Mouse (Mus musculus) spleen, postnatal 10 days (tissue): ENCODE measurements around the gene Gm11114.

ENCODE experiments used
- DNase-seq, 2 experiments: peaks; one replicate each; pipeline ENCODE4 v3.0.0; 2021 to 2022; ENCODE audit warnings: low spot score in 2 of 2

The Gm11114 gene

GRCm38 (mm10) chr9:85312473-85312872 is at the start of gene Gm11114:
TSS of gene Gm11114 (plus strand) at chr9:85312773.
- DNase-seq, result no peak

GRCm38 (mm10) chr9:85266847-85267246 is 45.7 kb upstream of the Gm11114 start:
- no peak for DNase-seq

- DNase-seq, result no peak
These were observed 38.5 kb upstream of the Gm11114 start for GRCm38 (mm10) chr9:85274114-85274513.

- DNase-seq, result no peak
These were observed 9.7 kb upstream of the Gm11114 start for GRCm38 (mm10) chr9:85302849-85303248.

DNA sequence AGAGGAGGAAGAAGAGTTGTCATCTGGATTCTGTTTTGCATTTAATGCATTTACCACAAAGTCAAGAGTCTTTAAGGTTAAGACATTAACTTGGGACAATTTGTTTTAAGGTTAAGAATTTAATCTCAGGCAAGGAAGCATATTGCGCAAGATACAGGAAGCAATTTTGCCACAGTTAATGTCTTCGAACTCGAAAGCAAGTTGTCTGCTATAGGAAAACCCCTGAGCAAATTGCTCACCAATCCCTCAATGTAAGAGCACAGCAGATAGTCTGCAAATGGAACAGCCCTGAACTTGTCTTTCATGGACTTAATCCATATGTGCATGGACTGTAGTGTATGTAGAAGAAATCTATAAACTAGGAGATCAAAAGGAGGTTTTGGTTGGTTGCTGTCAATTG is 9.2 kb upstream of the Gm11114 start:
- DNase-seq, result no peak

- DNase-seq, result no peak
These were observed 3.5 kb downstream of the Gm11114 start for GRCm38 (mm10) chr9:85316122-85316521.

DNA sequence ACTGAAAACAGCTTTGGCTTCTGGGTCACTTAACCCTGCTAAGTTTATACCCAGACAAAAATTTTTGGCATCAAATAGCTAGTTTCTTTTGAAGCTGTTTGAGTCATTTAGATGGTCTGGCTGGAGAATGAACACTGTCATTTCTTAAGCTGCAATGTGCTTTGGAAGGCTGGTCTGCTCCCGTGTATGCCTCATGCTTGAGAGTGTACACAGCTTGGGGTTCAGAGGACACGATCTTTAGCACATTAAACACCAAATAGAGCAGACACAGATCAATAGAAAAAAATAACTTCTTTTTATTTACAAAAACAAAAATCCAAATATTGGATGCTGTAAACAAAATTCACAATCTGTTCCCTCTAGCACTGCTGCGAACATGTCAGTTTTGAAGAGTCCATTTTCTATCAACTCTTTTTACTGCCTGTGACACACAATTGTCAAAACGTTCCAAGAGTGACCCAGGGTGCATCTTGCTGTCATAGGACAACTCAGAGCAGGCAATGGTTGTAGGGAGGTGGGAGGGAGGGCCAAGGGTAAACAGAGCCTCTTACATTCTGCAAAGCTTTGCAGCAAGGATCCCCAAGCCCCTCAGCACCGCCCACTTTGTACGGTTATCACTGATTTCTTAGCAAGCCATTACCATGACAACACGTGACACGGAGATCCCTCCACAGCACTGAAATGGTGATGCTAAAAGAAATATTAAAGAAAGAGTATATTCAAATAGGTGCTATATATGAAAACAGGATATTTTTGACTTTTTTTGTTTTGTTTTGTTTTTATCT is 7.8 kb downstream of the Gm11114 start:
- DNase-seq, result no peak

- DNase-seq, result no peak
These were observed 11.7 kb downstream of the Gm11114 start for GRCm38 (mm10) chr9:85324158-85324875.

DNA sequence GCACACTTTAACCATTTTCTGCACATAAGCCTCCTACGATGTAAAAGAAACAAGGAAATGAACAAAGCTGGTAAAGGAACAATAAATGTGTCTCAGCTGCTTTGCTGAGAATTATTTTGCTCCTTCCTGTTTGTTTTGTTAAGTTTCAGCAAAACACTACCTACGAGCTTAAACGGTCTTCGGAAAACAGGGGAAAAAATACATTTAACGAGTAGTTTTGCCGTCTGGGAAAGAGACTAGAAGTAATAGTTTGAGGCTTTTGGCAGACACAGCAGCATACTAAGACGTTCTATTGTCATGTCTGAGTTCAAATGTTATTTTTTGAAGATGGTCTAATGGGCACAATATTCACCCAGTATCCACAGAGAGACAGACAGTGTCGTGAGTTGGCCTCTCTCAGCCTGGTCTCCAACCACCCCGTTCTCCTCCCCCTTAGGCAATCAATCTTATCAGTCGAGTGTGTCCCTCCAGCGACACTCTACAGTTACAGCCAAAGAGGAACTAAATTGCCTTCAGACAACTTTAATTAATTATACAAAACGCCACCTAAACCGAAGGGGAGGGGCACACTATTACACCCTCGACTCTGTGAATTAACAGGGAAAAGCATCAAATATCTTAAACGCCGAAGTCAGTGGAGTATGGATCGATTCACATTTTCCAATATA is 12.8 kb downstream of the Gm11114 start:
- no peak for DNase-seq

- DNase-seq, result peak; percentile 36 to 46
These were observed 14.0 kb downstream of the Gm11114 start for GRCm38 (mm10) chr9:85326292-85327241.

DNA sequence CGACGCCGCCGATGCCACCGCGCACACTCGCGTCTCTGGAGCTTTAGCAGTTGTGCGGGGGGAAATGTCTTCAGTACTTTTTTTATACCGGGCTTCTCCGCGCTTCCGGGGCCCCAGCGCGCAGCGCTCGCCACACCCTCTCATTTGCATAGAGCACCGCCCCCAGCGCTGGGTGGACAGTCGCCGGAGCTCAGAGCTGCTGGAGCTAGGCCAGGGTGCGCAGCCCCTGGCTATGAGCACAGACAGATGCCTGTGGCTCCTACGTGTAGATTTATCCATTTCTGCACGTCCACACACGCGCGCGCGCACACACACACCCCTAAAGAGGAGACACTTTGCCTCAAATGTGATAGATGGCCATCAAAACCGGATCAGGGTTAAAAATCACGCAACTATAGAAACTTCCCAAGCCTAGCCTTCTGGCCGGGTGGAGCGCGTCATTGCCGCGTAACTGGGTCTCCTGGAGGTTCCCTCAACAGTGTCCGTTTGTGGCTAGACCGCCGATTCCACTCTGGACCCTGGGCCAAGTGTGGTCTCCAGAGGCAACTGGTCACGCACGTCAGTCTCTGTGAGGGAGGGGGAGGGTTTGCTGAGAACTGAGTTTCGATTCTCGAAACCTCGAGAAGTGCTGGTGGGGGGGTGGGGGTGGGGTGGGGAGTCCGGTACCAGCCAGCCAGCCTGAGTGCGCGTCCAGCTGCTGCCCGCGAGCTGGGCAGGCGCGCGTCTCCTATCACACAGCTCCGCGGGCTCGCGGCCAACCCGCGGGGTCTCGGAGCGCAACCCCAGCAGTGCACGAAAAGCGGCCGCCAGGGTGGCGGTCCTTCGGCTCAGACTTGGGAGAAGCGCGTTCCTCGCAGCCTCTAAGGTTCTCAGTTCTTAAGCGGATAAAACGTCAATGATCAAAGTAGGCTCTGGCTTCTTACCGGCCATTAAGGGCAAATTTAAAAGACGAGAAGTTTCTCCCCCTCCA is 15.0 kb downstream of the Gm11114 start, which contains the start of gene Tent5a:
Gene Tent5a, minus strand, starts transcription at position 107 of the 970 bp plus-strand sequence.
- peak; percentile 49 to 83 for DNase-seq

GRCm38 (mm10) chr9:85328259-85328658 is 15.7 kb downstream of the Gm11114 start:
- DNase-seq, result peak; percentile 77 to 87

DNA sequence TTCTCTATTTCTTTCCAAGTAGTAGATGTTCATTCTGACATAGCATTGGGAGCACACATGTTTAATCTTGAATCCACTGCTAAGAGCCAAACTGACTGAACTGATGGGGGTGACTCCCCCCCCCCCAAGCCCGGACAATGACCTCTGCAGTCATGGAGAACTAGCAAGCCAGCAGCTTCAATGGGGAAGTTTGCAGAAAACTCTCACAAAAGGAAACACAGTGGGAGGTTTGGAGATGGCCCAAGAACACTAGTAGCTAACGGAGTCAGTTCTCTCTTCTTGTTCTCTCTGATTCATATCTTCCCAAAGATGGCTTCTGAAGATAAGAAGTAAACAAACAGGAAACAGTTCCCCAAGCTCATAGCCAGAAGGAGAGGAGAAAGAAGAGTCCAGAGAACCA is 18.9 kb downstream of the Gm11114 start:
- no peak for DNase-seq

DNA sequence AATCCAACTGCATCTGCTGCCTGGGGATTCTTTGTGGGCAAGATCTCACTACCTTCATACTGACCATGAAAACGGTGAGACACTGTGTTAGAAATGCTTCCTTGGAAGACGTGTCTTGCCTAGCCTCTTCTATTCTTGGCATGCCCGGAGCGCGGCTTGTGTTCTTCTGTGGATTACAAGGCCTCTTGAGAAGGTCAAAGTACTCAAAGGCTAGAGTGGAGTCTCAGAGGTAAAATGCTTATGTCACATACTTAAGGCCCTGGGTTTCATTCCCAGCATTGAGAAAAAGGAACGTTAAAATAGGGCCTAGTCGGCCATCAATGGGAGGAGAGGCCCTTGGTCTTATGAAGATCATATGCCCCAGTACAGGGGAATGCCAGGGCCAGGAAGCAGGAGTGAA is 23.5 kb downstream of the Gm11114 start:
- no peak for DNase-seq

GRCm38 (mm10) chr9:85340303-85340702 is 27.7 kb downstream of the Gm11114 start:
- DNase-seq, result peak in 1 of 2 experiments; percentile 16

GRCm38 (mm10) chr9:85342892-85343785 is 30.6 kb downstream of the Gm11114 start:
- DNase-seq, result no peak

GRCm38 (mm10) chr9:85347823-85348523 is 35.4 kb downstream of the Gm11114 start:
- DNase-seq, result no peak

DNA sequence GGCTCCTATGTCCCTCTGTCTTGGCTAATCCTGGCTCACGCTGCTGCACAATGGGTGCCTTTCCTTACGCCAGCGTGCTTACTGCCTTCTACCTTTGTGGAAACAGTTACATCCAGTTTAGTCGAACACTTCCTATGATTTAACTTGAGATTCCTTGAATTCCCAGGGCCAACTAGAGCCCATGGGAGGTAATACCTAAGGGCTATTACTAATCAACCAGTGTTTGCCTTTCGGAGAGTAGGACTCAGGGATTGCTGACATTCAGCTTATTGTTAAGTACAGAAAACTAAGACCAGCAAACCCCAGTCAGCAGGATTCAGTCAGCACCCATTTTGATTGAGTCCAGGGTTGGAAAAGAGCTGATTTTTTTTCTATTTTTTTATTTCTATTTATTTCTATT is 43.0 kb downstream of the Gm11114 start:
- DNase-seq, result no peak
